Mouse (Mus musculus) B cell, adult 2 months (primary cell): ENCODE results near the gene Gp1bb.

Experiments used
- DNase-seq, 2 experiments: peaks; one replicate each; pipeline ENCODE4 v3.0.0; 2022

The Gp1bb gene

DNA sequence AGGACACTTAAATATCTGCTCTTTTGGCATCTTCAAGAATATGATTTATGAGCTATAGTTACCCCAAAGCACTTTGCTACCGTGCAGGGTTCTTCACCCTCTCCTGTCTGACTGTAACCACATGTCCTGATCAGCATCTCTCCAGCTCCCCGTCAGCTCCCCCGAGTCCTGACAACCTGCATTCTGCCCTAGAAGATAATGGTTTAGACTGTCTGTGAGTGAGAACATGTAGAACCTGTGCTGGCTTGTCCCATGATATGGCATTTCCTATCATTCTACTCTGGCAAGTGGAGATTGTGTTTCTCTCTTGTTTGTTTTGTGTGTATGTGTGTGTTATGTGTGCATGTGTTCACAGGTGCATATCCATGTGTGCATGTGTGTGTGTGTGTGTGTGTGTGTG lies 24.2 kb downstream of the Gp1bb start:
- DNase-seq = no peak

- DNase-seq = no peak
Measured at GRCm38 (mm10) chr16:18596255-18596654, 25.9 kb downstream of the Gp1bb start.

DNA sequence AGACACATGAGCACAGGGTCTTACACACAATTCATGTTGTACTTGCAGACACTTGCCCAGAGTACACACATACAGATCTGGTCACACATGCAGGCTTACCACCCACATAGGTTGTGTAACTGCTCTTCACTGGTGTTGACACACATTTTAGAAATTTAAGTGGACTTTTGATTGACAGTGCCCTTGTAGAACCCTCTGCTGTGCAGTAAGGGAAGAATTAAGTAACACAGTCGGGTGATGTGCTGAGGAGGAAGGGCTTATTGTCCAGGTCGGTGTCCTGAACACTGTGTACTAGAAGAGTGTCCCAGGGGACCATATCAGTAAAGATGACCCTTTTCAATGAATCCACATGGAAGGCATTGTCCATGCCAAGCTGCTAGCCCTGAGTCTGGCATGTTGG lies 28.3 kb downstream of the Gp1bb start:
- no peak for DNase-seq

DNA sequence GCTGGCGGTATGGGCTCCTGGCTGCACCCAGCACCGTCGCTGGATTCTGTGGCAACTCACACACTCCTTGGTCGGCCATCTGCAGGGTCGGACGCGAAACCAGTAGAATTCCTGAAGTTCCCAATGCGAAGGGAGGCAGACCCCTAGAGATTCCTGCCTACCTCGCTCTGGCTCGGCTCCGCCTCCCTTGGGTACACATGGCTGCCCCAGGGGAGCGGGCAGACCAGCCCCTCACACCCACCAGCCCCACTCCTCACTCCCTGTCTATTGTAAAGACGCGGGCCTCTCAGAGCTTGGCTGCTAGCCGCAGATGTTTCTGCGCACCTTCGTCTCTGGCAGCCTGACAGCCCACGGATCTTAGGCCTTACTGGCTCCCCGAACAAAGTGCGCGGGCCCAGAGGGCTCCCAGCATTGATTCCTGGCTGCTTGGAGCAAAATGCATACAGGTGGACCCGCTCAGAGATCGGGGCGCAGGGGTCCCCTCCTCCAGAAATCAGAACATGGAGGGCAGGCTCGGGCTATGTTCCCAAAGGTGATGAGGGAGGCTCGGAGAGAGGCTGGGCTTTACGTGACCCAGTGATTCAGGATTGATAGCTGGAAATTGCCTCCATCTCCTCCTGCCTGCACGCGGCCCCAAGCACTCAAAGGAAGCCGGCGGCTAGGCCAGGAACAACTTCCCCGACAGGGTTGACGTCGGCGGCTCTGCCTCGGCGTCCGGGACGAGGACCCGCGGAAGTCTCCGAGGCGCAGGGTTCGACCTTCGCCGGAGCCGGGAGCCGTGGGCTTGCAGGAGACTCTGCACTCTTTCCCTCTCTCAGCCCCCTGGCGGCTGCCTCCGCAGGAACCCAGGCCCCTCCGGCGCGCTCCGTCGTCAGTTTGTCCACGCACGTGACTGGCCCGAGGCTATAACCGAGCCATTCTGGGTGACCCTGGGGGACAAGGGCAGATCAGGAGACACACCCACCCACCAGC lies 30.9 kb downstream of the Gp1bb start:
- no peak for DNase-seq

- DNase-seq = peak; percentile 48 to 50
Measured at GRCm38 (mm10) chr16:18589804-18590790, 32.1 kb downstream of the Gp1bb start, which contains the start of gene Tbx1. TSS of gene Tbx1 (minus strand) at chr16:18590671.

GRCm38 (mm10) chr16:18589080-18589621 lies 33.1 kb downstream of the Gp1bb start:
- DNase-seq = no peak

DNA sequence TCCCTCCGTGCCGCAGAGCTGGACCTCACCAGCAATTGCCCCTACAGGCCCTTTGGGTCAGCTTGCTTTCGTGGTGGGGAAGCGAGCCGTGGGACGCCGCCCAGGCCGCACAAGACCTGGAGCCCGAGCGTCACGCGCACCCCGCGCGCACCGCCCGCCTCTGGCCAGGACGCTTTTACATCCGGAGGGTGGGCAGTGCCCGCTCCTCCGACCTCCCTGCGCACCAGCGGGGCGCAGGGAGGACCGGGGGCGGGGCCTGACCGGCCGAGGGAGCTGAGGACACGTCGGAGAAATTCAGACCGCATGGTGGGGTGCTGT lies 33.5 kb downstream of the Gp1bb start:
- DNase-seq = no peak

DNA sequence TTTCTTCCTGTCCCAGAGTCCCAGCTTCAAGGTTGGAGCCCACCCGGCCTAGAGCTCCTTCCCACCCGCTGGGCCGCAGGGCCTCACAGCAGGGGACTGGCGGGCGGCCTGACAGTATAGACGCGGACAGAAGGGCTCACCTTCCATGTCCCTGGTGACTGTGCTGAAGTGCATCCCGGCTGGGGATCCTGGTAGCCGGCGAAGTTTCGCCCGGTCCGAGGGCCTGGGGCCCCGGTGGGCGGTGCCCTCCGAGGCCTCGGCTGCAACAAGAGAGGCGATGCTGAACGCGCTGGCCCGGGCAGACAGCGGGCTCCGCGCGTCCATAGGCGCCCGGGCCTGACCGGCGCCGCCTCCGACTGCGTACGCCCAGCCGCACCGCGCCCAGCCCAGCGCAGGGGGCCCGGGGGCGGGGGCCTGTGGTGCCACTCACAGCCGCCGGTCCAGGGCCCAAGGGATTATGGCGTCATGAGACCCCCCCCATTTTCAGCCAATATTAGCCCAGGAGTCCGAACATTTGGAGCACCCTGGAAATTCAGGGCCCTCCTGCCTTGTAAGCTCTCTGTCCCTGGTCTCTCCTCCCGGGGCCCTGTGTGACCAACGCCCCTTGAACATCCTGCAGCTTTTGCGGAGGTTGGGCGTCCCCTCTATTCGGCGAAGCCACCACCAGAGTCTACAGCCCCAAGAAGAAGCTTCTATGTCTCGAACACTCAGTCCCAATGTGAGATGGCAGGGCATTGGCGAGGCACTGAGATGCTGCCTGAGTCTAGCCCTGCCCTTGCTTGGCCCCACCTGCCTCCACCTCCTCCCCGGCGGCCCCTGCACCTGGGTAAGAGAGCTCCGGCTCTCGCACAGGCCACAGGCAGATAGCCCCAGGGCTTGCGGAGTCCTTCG lies 34.1 kb downstream of the Gp1bb start:
- no peak for DNase-seq

- no peak for DNase-seq
Measured at GRCm38 (mm10) chr16:18586906-18587546, 35.2 kb downstream of the Gp1bb start.

- no peak for DNase-seq
Measured at GRCm38 (mm10) chr16:18586076-18586905, 35.9 kb downstream of the Gp1bb start.

- no peak for DNase-seq
Measured at GRCm38 (mm10) chr16:18585676-18586075, 36.5 kb downstream of the Gp1bb start.

- no peak for DNase-seq
Measured at GRCm38 (mm10) chr16:18584901-18585510, 37.2 kb downstream of the Gp1bb start.

- no peak for DNase-seq
Measured at GRCm38 (mm10) chr16:18583673-18584357, 38.4 kb downstream of the Gp1bb start.

GRCm38 (mm10) chr16:18583169-18583568 lies 39.0 kb downstream of the Gp1bb start:
- no peak for DNase-seq

DNA sequence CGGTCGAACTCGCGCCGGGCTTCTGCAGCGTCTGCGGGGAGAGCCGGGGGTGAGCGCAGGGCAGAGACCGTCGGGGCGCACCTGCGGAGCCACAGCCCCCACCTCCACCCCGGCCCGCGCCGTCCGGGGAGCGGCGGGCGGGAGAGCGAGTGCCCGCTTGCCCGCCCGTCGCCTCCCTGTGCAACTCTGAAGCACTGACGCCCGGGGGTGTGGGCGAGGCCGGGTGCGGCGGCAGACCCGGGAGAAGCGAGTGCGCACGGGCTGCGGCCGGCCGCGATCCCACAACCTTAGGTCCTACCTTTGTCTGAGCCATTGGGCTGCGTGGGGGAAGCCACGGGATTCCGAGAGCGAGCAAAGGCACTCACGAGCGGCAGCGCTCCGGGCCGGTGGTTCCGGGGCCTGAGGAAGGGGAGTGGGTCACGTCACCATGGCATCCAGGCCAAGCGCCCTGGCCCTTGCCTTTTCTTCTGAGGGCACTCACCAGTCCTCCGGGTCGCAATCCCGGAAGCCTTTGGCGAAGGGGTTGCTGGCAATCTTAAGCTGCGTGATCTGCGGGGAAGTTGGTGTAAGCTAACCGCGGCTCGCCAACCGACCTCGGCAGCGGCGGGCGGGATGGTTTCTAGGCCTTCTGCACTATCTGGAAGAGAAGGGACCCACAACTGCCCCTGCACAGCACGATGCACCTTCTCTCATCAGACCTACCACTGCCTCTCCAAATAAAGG lies 39.6 kb downstream of the Gp1bb start:
- no peak for DNase-seq

DNA sequence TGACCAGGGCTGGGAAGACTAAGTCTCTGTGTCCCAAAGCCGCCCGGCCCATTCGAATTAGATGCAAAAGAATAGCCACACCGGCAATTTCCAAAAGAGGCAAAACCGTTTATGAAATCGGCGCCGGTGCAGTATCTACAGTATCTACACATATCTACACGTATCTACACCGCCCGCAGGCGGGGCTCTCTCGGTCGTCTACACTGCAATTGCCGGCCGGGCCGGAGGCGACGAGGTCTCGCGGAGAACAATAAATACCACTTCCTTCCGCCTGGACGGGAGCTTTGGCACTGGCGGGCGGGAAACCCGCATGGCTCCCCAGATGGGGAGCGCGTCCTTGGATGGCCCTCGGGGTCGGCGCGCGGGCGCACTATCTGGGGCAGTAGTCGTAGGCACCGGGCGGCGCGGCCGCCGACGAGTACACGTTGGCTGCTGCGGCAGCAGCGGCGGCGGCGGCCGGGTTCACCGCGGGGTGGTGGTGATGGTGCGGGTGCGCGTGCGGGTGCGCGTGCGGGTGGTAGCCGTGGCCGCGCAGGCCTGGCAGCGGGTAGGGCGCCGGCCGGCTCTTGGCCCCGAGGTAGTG lies 40.5 kb downstream of the Gp1bb start:
- no peak for DNase-seq

DNA sequence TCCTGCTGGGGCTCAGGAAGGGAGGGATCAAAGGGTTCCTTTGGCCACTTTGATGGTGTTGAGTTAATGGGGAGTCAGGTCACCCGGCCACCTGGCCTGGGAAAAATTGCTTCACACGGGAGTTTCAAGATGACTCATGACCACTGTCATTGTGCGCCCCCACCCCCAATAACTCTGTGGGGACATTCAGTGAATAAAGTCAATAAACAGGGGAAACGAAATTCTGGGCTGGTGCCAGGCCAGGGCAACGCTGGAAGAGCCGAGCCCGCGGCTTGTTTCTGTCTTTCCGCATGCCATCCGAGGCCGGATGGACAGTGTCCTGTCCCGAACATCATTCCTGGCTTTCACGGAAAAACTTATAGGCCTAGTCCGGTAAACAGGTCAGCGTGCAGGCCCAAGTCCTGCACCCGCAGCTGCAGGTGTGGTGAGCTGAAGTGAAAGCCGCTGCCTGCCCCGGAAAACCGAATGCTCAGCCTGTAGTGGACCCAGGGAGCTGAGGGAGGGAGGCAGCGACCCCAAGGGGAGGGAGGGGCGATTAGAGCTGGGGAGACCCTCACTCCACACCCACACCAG lies 41.1 kb downstream of the Gp1bb start:
- DNase-seq = no peak

DNA sequence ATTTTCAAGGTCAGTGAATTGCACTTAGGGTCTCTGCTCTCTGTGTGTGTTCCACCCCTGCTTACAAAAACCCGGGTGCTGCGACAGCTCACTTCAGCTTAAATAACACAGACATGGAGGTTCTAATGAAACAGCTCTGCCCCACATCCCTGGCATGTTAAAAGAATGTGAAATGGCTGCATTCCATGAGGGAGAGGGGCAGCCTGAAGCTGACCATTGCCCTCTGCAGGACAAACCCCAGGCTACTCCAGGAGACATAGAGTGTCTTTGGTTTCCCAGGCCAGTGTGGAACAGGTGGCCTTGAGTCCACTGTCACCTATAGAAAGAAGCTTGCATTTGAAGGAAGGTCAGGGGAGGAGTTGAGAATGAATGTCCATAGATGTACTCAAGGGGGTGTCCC lies 41.8 kb downstream of the Gp1bb start:
- no peak for DNase-seq
